Mouse (Mus musculus) MEL (cell line): ENCODE data around the gene Awat1.

ENCODE experiments used
- CTCF ChIP-seq, 3 experiments: IDR thresholded peaks in 2 of 3; conservative IDR thresholded peaks in 1 of 3; 2 replicates each; pipeline ENCODE4 v1.5.1; 2011 to 2012; ENCODE audit warnings: low read length in 3 of 3, low read depth in 2 of 3, mild to moderate bottlenecking in 2 of 3, improper control_type of control experiment in 1 of 3, inconsistent platforms in 1 of 3, mixed read lengths in 1 of 3, moderate library complexity in 1 of 3; ENCODE audit not compliant: control insufficient read depth in 1 of 3, insufficient read depth in 1 of 3, poor library complexity in 1 of 3, severe bottlenecking in 1 of 3
- ELF1 ChIP-seq: IDR thresholded peaks from 2 replicates; pipeline ENCODE4 v1.6.1; 2014; ENCODE audit warnings: low read depth, mild to moderate bottlenecking, inconsistent platforms, low read length, improper control_type of control experiment, moderate library complexity
- GATA1 ChIP-seq: IDR thresholded peaks from 2 replicates; pipeline ENCODE4 v1.6.1; 2011; ENCODE audit warnings: low read depth, low read length, improper control_type of control experiment
- POLR2A ChIP-seq, 2 experiments: IDR thresholded peaks; 2 replicates each; pipeline ENCODE4 v1.6.1; 2011 to 2012; ENCODE audit warnings: low read length in 2 of 2, mild to moderate bottlenecking in 2 of 2, control low read depth in 1 of 2, improper control_type of control experiment in 1 of 2, low read depth in 1 of 2, moderate library complexity in 1 of 2; ENCODE audit not compliant: control insufficient read depth in 1 of 2, insufficient read depth in 1 of 2, poor library complexity in 1 of 2
- RAD21 ChIP-seq: IDR thresholded peaks from 2 replicates; pipeline ENCODE4 v1.6.1; 2011; ENCODE audit warnings: mild to moderate bottlenecking, low read depth, low read length, improper control_type of control experiment
- RCOR1 ChIP-seq: IDR thresholded peaks from 2 replicates; pipeline ENCODE4 v1.6.1; 2012; ENCODE audit warnings: low read depth, mild to moderate bottlenecking, inconsistent platforms, low read length, improper control_type of control experiment
- SMC3 ChIP-seq: IDR thresholded peaks from 2 replicates; pipeline ENCODE4 v1.6.1; 2011; ENCODE audit warnings: low read depth, low read length, improper control_type of control experiment
- USF2 ChIP-seq, 2 experiments: IDR thresholded peaks; 2 replicates each; pipeline ENCODE4 v1.6.1; 2011 to 2012; ENCODE audit warnings: improper control_type of control experiment in 2 of 2, low read length in 2 of 2, borderline replicate concordance in 1 of 2, inconsistent platforms in 1 of 2, low read depth in 1 of 2, mild to moderate bottlenecking in 1 of 2; ENCODE audit not compliant: insufficient read depth in 1 of 2
- ZKSCAN1 ChIP-seq: IDR thresholded peaks from 2 replicates; pipeline ENCODE4 v1.6.1; 2012; ENCODE audit warnings: low read depth, mild to moderate bottlenecking, inconsistent platforms, low read length, improper control_type of control experiment, moderate library complexity
- ZMIZ1 ChIP-seq: IDR thresholded peaks from 2 replicates; pipeline ENCODE4 v1.6.1; 2012; ENCODE audit warnings: low read depth, mild to moderate bottlenecking, inconsistent platforms, low read length, improper control_type of control experiment, moderate library complexity

GRCm38 (mm10) chrX:100599755-100600154 is 27.7 kb downstream of the Awat1 start:
- no peak for TF ChIP-seq USF2 (IDR thresholded peaks at IDR 0.05; ENCODE audit: borderline replicate concordance in 1 of 2, insufficient read depth in 1 of 2, low read depth in 1 of 2, low read length in 2 of 2)
- no peak for TF ChIP-seq POLR2A (IDR thresholded peaks at IDR 0.05; ENCODE audit: control insufficient read depth in 1 of 2, insufficient read depth in 1 of 2, low read depth in 1 of 2, low read length in 2 of 2, poor library complexity in 1 of 2)
- no peak for TF ChIP-seq RAD21
- TF ChIP-seq ZKSCAN1 = no peak
- TF ChIP-seq CTCF (IDR thresholded peaks at IDR 0.05 in 2 of 3, conservative IDR thresholded peaks at IDR 0.05 in 1 of 3; ENCODE audit: control insufficient read depth in 1 of 3, insufficient read depth in 1 of 3, low read depth in 2 of 3, low read length in 3 of 3, poor library complexity in 1 of 3, severe bottlenecking in 1 of 3) = no peak
- no peak for TF ChIP-seq ELF1
- no peak for TF ChIP-seq ZMIZ1
- no peak for TF ChIP-seq SMC3
- TF ChIP-seq RCOR1 = no peak
- TF ChIP-seq GATA1 = no peak
